Mouse (Mus musculus) bone marrow, adult 2 months (tissue): ENCODE measurements at regions not wholly inside any gene's neighbourhood (a gene's known extent, or its start where the extent isn't known, plus 50 kb on each side); places are given as distances from the start of the nearest gene placed in this dataset.
"Not testable (repeated sequence)": the region's sequence is repeated elsewhere in the genome, so short reads cannot be mapped to it uniquely, and the experiment has no call there.

Source experiments
- H3K27ac ChIP-seq: fragments of 200-500 bp; 2 replicates; pipeline ENCODE4 v1.5.1; 2012; ENCODE audit warnings: low read depth, mild to moderate bottlenecking, control low read depth, inconsistent platforms, low read length; ENCODE audit not compliant: control insufficient read depth, poor library complexity, insufficient read depth
- H3K4me1 ChIP-seq: fragments of 200-500 bp; 2 replicates; pipeline ENCODE4 v1.6.1; 2011; ENCODE audit warnings: low read length; ENCODE audit not compliant: control insufficient read depth, insufficient read depth
- H3K4me3 ChIP-seq: fragments of 200-500 bp; replicated peaks from 2 replicates; pipeline ENCODE3; 2011; ENCODE audit warnings: mild to moderate bottlenecking, low read depth, low read length, control low read depth; ENCODE audit not compliant: control insufficient read depth
- CTCF ChIP-seq: fragments of 200-500 bp; IDR thresholded peaks from 2 replicates; pipeline ENCODE4 v1.5.1; 2011; ENCODE audit warnings: low read length, control low read depth; ENCODE audit not compliant: control insufficient read depth, insufficient read depth
- POLR2A ChIP-seq: fragments of 200-500 bp; IDR thresholded peaks from 2 replicates; pipeline ENCODE4 v1.6.1; 2011; ENCODE audit warnings: low read depth, mild to moderate bottlenecking, control low read depth, low read length, borderline replicate concordance; ENCODE audit not compliant: control insufficient read depth
- WGBS: fragments of 180-500 bp; shearing (Covaris S2); methylation state at CpG from one replicate; pipeline ENCODE4 v1.1.7; 2018; 5-methylcytosine and 5-hydroxymethylcytosine counted together

DNA sequence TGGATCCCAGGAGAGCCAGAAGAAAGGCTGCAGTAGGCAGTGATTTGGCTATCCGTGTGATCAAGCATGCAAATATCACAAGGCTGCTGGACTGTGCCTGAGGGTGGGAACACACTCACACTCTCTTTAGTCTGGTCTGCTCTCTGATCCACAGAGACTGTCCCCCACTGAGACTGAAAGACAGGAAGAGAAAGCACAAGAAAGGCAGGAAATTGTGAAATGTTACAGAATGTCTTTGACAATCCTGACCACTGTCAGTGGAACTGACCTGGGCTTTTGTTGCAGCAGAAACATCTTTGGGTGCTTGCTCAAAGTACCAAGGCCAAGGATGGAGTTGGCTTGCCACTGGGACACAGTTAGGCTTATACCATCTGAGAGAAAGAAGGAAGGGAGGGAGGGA lies 52.3 kb upstream of the Gpd2 start:
- Histone ChIP-seq H3K4me1 (no peaks in the 10 kb centered on the region; the same call in 1 of the 2 replicates), H3K27ac (no peak overlapping the region), H3K4me3 (no peak overlapping the region)
- WGBS: 30% methylated on average over 1 of the region's 1 CpGs
- TF ChIP-seq CTCF (no peak), POLR2A (no peak)

DNA sequence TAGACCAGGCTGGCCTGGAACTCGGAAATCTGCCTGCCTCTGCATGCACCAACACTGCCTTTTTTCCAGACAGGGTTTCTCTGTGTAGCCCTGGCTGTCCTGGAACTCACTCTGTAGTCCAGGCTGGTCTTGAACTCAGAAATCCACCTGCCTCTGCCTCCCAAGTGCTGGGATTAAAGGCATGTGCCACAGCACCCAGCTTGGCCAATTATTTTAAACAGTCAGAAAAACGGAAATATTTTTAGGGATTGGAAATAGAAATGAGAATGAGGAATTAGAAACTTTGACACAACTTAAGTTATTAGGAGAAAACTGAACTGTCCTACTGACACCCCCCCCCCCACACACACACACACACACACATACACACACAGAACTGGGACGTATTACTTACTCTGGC lies 54.3 kb upstream of the Gpd2 start:
- not testable (repeated sequence) for H3K4me1 ChIP-seq, H3K4me3 ChIP-seq, H3K27ac ChIP-seq
- WGBS: 63% methylated on average over 3 of the region's 3 CpGs

DNA sequence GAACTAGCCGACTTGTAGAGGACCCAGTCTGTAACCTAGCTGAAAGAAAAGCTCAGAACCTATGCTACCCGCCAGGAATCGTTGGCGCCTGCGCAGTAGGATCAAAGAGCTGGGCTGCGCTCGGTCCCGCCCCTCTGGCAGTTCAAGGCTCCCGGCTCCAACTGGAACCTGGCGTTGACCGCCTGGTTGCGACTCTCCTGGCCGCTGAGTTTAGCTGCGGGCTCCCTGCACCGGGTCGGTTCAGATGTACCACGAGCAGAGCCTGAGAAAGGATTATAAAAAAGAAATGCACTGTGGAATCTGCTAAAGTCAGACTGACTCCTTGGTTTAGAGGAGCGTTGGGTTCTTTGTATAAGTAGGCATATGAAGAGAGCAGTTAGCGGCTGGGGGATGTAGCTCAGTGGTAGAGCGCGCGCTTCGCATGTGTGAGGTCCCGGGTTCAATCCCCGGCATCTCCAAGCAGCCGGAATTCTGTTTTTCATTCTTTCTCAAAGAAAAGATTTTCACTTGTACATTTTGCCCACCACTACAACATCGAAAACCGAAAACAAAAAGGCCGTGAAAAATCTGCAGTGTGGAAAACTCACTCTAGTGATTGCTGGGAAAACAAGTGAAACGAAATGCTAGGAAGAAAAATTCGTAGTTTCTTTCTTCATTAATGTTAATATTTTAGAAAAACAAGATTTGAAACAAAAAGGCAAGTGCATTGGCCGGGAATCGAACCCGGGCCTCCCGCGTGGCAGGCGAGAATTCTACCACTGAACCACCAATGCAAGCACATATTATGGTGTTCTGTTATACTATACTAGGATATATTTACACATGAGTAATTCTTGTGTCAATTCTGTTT lies 55.5 kb upstream of the Gpd2 start:
- under 1% methylated on average over 37 of the region's 37 CpGs for WGBS
- Histone ChIP-seq H3K4me3 (peak overlapping the region; percentile 91), H3K27ac (peak overlapping the region; percentile 72), H3K4me1 (no peaks in the 10 kb centered on the region; the same call in 1 of the 2 replicates)
- no peak for TF ChIP-seq CTCF
- no peak for TF ChIP-seq POLR2A

DNA sequence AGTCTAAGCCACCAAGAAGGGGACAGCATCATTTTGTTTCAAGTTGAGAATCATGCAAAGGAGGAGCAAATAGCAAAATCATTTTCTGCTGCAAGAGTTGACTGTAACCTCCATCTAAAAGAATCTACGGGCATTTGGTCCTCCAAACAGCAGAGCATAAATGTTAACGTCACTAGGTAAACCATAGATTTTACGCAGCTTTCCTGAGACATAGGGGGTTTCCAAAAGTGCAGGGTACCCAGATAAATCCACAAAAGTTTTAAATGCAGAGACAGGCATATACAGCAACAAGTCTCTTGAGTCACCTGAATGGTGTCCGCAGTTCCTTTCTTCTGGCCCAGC lies 56.1 kb upstream of the Gpd2 start:
- no peak overlapping the region for H3K27ac ChIP-seq
- WGBS: 6% methylated on average over 4 of the region's 4 CpGs
- peak overlapping the region; percentile 91 for H3K4me3 ChIP-seq
- peaks cover 2% of the 10 kb centered on the region; the same call in 1 of the 2 replicates for H3K4me1 ChIP-seq
- TF ChIP-seq POLR2A (no peak), CTCF (no peak)

DNA sequence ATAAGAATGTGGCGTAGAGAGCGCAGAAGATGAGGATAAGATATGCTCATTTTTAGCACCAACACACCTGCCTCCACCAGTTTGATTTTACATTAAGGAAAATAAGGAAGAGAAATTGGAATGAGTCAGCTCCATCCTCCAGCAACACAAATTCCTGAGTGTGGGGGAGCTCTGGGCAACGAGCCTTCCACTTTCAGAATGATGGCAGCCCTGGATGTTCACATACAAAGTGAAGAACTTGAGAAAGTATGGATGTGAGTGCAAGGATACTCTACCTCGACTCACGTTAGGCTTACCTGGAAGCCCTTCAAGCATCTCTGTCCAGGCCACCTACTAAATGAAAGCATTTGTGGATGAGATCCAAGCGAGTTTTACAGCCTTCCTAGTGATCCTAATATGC lies 54.3 kb upstream of the Nr4a2 start:
- 79% methylated on average over 6 of the region's 6 CpGs for WGBS
- Histone ChIP-seq H3K4me1 (peaks cover 2% of the 10 kb centered on the region; the same call in 1 of the 2 replicates), H3K4me3 (no peak overlapping the region), H3K27ac (no peak overlapping the region)
- TF ChIP-seq CTCF: no peak
- TF ChIP-seq POLR2A: no peak

DNA sequence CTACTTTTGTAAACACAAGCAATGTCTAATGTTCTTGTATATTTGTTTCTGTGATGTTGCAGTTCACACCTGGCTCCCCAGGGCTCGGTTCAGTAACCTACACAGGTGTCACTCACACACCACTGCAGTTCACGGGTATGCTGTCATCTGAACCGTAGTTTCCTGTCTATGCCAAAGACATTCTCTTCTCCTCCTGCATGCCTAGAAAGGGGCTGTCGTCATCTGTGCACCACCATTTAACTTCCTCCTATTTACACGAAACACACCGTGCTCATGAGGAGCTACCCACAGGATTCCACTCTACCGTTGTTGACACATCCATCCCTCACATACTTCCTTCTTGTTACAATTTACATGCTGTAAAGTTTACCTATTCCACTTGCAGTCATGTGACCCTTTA lies 52.7 kb upstream of the Nr4a2 start:
- peaks cover 2% of the 10 kb centered on the region; the same call in 1 of the 2 replicates for H3K4me1 ChIP-seq
- TF ChIP-seq CTCF (no peak), POLR2A (no peak)
- 14% methylated on average over 7 of the region's 7 CpGs for WGBS
- no peak overlapping the region for H3K27ac ChIP-seq
- H3K4me3 ChIP-seq: no peak overlapping the region

DNA sequence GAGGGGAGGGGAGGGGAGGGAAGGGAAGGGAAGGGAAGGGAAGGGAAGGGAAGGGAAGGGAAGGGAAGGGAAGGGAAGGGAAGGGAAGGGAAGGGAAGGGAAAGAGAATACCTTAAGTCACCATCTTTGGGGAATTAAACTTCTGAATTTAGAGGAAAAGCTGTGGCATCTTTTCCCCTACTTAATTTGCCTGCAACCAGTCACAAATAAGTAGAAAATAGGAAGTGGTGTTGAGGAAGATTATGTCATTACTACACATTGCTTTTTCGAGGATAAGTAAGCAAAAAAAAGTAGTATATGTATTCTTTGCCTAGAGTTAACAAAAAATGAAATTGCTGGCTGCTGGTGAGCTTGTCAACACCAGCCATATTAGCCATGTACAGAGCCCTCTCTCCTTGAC lies 51.4 kb upstream of the Nr4a2 start:
- no peak overlapping the region for H3K4me3 ChIP-seq
- WGBS: 2% methylated on average over 1 of the region's 1 CpGs
- H3K27ac ChIP-seq: no peak overlapping the region
- H3K4me1 ChIP-seq: peaks cover 2% of the 10 kb centered on the region; the same call in 1 of the 2 replicates
- TF ChIP-seq CTCF (no peak), POLR2A (no peak)
